Mouse (Mus musculus): Measurements from ENCODE around the gene Prkcb.

The Prkcb gene

GRCm38 (mm10) chr7:122558085-122558811, 269.7 kb downstream of the Prkcb start:
- no peak for DNase-seq

GRCm38 (mm10) chr7:122558912-122559311, 270.4 kb downstream of the Prkcb start:
- DNase-seq: no peak

GRCm38 (mm10) chr7:122562586-122562985, 274.0 kb downstream of the Prkcb start:
- no peak for DNase-seq

- DNase-seq: peak; percentile 55
These were observed 276.8 kb downstream of the Prkcb start for GRCm38 (mm10) chr7:122565371-122565770.

GRCm38 (mm10) chr7:122566011-122566410, 277.5 kb downstream of the Prkcb start:
- no peak for DNase-seq

GRCm38 (mm10) chr7:122568787-122569186, 280.2 kb downstream of the Prkcb start:
- no peak for DNase-seq

GRCm38 (mm10) chr7:122570407-122570806, 281.9 kb downstream of the Prkcb start:
- DNase-seq: no peak

GRCm38 (mm10) chr7:122573101-122573635, 284.6 kb downstream of the Prkcb start:
- DNase-seq: no peak

GRCm38 (mm10) chr7:122574418-122574817, 285.9 kb downstream of the Prkcb start:
- no peak for DNase-seq

- no peak for DNase-seq
These were observed 286.5 kb downstream of the Prkcb start for GRCm38 (mm10) chr7:122575056-122575455.

GRCm38 (mm10) chr7:122575506-122575905, 287.0 kb downstream of the Prkcb start:
- no peak for DNase-seq

- no peak for DNase-seq
These were observed 289.0 kb downstream of the Prkcb start for GRCm38 (mm10) chr7:122577571-122577970.

GRCm38 (mm10) chr7:122579461-122580157, 291.1 kb downstream of the Prkcb start:
- DNase-seq: no peak

- DNase-seq: no peak
These were observed 291.6 kb downstream of the Prkcb start for GRCm38 (mm10) chr7:122580158-122580475.

- DNase-seq: no peak
These were observed 296.0 kb downstream of the Prkcb start for GRCm38 (mm10) chr7:122584421-122585151.

GRCm38 (mm10) chr7:122595897-122596296, 307.3 kb downstream of the Prkcb start:
- DNase-seq: no peak

- no peak for DNase-seq
These were observed 308.1 kb downstream of the Prkcb start for GRCm38 (mm10) chr7:122596596-122597170.

GRCm38 (mm10) chr7:122597313-122597712, 308.8 kb downstream of the Prkcb start:
- no peak for DNase-seq

- no peak for DNase-seq
These were observed 312.3 kb downstream of the Prkcb start for GRCm38 (mm10) chr7:122600856-122601255.

GRCm38 (mm10) chr7:122605066-122605465, 316.5 kb downstream of the Prkcb start:
- DNase-seq: no peak

- no peak for DNase-seq
These were observed 320.9 kb downstream of the Prkcb start for GRCm38 (mm10) chr7:122609420-122609819.

- no peak for DNase-seq
These were observed 321.6 kb downstream of the Prkcb start for GRCm38 (mm10) chr7:122610161-122610560.

- no peak for DNase-seq
These were observed 325.3 kb downstream of the Prkcb start for GRCm38 (mm10) chr7:122613876-122614275.

Measured in kidney, adult 9 months (tissue).